Mouse (Mus musculus) stomach, postnatal 0 days (tissue): ENCODE measurements around the gene Fgd4. TPM values are rescaled to one million over a fixed set of nuclear protein-coding genes. Genes with fewer than 3 reads are reported as not detected.

ENCODE experiments used
- ATAC-seq: fragments of 200-750 bp; cut with Nextera tagmentation; 2 replicates; pipeline ENCODE4 v1.8.0; 2017; ENCODE audit not compliant: low FRiP score, low TSS enrichment
- DNase-seq: peaks from one replicate; pipeline ENCODE4 v3.0.0-alpha.2; 2016; ENCODE audit warnings: low spot score
- H3K27ac ChIP-seq: fragments of 300-500 bp; sonication (generic); replicated peaks from 2 replicates; pipeline ENCODE4 v1.5.1; 2014; ENCODE audit warnings: mild to moderate bottlenecking, control low read depth
- H3K27me3 ChIP-seq: fragments of 300-500 bp; sonication (generic); 2 replicates; pipeline ENCODE4 v1.6.1; 2014; ENCODE audit warnings: low read length; ENCODE audit not compliant: control insufficient read depth, insufficient read depth
- H3K36me3 ChIP-seq: fragments of 300-500 bp; sonication (generic); 2 replicates; pipeline ENCODE4 v1.6.1; 2014; ENCODE audit warnings: low read length, mixed read lengths; ENCODE audit not compliant: control insufficient read depth, insufficient read depth
- H3K4me1 ChIP-seq: fragments of 300-500 bp; sonication (generic); replicated peaks from 2 replicates; pipeline ENCODE4 v1.6.1; 2014; ENCODE audit warnings: antibody characterized with exemption; ENCODE audit not compliant: control insufficient read depth, insufficient read depth
- H3K4me2 ChIP-seq: fragments of 300-500 bp; sonication (generic); replicated peaks from 2 replicates; pipeline ENCODE4 v1.6.1; 2014; ENCODE audit warnings: low read depth, mild to moderate bottlenecking, control low read depth, moderate library complexity
- H3K4me3 ChIP-seq: fragments of 300-500 bp; sonication (generic); 2 replicates; pipeline ENCODE4 v1.5.1; 2014; ENCODE audit warnings: low read depth, low read length, control low read depth
- H3K9ac ChIP-seq: fragments of 300-500 bp; sonication (generic); 2 replicates; pipeline ENCODE4 v1.6.1; 2014; ENCODE audit warnings: mild to moderate bottlenecking, low read length, control low read depth, mixed read lengths
- H3K9me3 ChIP-seq: fragments of 300-500 bp; sonication (generic); 2 replicates; pipeline ENCODE4 v1.6.1; 2016; ENCODE audit warnings: low read length; ENCODE audit not compliant: control insufficient read depth
- CTCF ChIP-seq: IDR thresholded peaks from 2 replicates; pipeline ENCODE4 v1.5.1; 2016; ENCODE audit warnings: antibody characterized with exemption, low read depth, mild to moderate bottlenecking, moderate library complexity
- EP300 ChIP-seq: optimal IDR thresholded peaks from 2 replicates; pipeline ENCODE3; 2016; ENCODE audit warnings: antibody characterized with exemption
- WGBS: fragments of 180-500 bp; shearing (Covaris S2); extraction: QIAGEN DNeasy Blood & Tissue Kit; methylation state at CpG from one replicate; pipeline ENCODE4 v1.1.7; 2014; 5-methylcytosine and 5-hydroxymethylcytosine counted together
- polyA plus RNA-seq: library from polyadenylated mRNA; unstranded; fragments of >200 nt; fragmentation: Nextera tagmentation; extraction: Ambion mirVana; gene quantifications from 2 replicates; pipeline ENCODE4 v1.2.1, GENCODE M21; 2015

The Fgd4 gene
- polyA plus RNA-seq, 1 experiment from 2014 or later: 4.6 TPM

DNA sequence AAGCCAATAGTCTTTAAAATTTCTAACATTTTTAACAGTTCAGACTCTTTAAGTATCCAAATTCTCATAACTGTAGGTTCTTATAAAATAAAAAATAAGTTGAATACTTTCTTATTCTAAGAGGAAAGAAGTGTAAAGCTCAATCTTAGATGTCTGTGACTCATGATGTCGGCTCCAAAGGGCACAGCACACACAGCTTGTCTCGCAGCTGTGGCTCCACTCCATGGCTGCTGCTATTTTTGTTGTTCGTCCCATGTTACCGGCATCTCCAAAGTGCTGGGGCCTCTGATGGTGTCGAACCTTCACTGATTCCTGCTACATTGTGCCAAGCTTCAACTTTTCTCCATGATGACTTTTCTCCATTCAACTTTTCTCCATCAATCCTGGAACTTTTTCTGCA, 34.1 kb downstream of the Fgd4 start:
- DNase-seq: no peak
- no peak for ATAC-seq

DNA sequence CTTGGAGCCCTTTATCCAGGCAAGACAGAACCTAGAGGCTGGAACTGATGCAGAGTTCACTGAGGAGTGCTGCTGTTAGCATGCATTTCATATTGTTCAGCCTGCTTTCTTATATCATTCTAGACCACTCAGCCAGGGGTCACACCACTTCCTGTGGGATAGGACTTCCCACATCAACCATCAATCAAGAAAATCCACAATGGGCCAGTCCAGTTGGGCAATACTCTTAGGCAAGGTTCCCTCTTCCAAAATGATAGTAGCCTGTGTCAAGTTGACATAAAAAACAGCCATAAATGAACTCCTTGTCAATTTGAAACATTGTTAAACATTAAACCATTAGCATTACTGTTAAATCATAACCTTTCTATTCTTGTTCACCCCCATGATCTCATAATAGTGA, 34.6 kb downstream of the Fgd4 start:
- no peak overlapping the region for H3K27ac ChIP-seq
- H3K27me3 ChIP-seq: no peaks in the 10 kb centered on the region

More for the DNA sequence above, 34.1 kb downstream of the Fgd4 start:
- no peak overlapping the region for H3K4me3 ChIP-seq
- 76% methylated on average over 5 of the region's 5 CpGs for WGBS
- H3K9ac ChIP-seq: no peak overlapping the region
- H3K9me3 ChIP-seq: no peaks in the 10 kb centered on the region
- no peak overlapping the region for H3K27ac ChIP-seq
- TF ChIP-seq CTCF (no peak), EP300 (no peak)
- no peak overlapping the region for H3K4me2 ChIP-seq
- H3K4me1 ChIP-seq: no peaks in the 10 kb centered on the region
- H3K36me3 ChIP-seq: no peaks in the 10 kb centered on the region
- H3K27me3 ChIP-seq: no peaks in the 10 kb centered on the region

GRCm38 (mm10) chr16:16560718-16561117, 39.6 kb downstream of the Fgd4 start:
- Histone ChIP-seq H3K36me3 (no peaks in the 10 kb centered on the region), H3K4me1 (no peaks in the 10 kb centered on the region), H3K27ac (no peak overlapping the region), H3K9me3 (no peaks in the 10 kb centered on the region), H3K27me3 (no peaks in the 10 kb centered on the region), H3K4me3 (no peak overlapping the region), H3K4me2 (no peak overlapping the region), H3K9ac (no peak overlapping the region)
- TF ChIP-seq CTCF (no peak), EP300 (no peak)
- no peak for ATAC-seq
- DNase-seq: no peak

More for the DNA sequence above, 34.6 kb downstream of the Fgd4 start:
- H3K9ac ChIP-seq: no peak overlapping the region
- no peaks in the 10 kb centered on the region for H3K4me1 ChIP-seq
- H3K4me2 ChIP-seq: no peak overlapping the region
- no peak overlapping the region for H3K4me3 ChIP-seq
- no peak for DNase-seq
- TF ChIP-seq CTCF: no peak
- TF ChIP-seq EP300: no peak
- no peaks in the 10 kb centered on the region for H3K36me3 ChIP-seq
- no peak for ATAC-seq
- no peaks in the 10 kb centered on the region for H3K9me3 ChIP-seq

GRCm38 (mm10) chr16:16559878-16560531, 40.3 kb downstream of the Fgd4 start:
- 10% methylated on average over 9 of the region's 9 CpGs for WGBS
- Histone ChIP-seq H3K9ac (no peak overlapping the region), H3K4me2 (peak overlapping the region; percentile 3; the same call in 1 of the 2 replicates)

GRCm38 (mm10) chr16:16559016-16559877, 41.1 kb downstream of the Fgd4 start:
- H3K4me3 ChIP-seq: no peak overlapping the region
- WGBS: 61% methylated on average over 3 of the region's 3 CpGs
- peak overlapping the region; percentile 56 for H3K27ac ChIP-seq
- DNase-seq (no peak), ATAC-seq (no peak)
- no peaks in the 10 kb centered on the region for H3K4me1 ChIP-seq
- no peaks in the 10 kb centered on the region for H3K27me3 ChIP-seq
- no peaks in the 10 kb centered on the region for H3K36me3 ChIP-seq
- H3K4me2 ChIP-seq: peak overlapping the region; percentile 3; the same call in 1 of the 2 replicates
- H3K9me3 ChIP-seq: no peaks in the 10 kb centered on the region
- TF ChIP-seq EP300 (no peak), CTCF (no peak)
- H3K9ac ChIP-seq: no peak overlapping the region

More at GRCm38 (mm10) chr16:16559878-16560531, 40.3 kb downstream of the Fgd4 start:
- no peaks in the 10 kb centered on the region for H3K27me3 ChIP-seq
- H3K4me1 ChIP-seq: no peaks in the 10 kb centered on the region
- DNase-seq (peak; percentile 86), ATAC-seq (peak; percentile 100)
- TF ChIP-seq CTCF (peak; percentile 27), EP300 (no peak)
- H3K4me3 ChIP-seq: no peak overlapping the region
- H3K9me3 ChIP-seq: no peaks in the 10 kb centered on the region
- peak overlapping the region; percentile 56 for H3K27ac ChIP-seq
- no peaks in the 10 kb centered on the region for H3K36me3 ChIP-seq

- ATAC-seq: no peak
- 66% methylated on average over 4 of the region's 4 CpGs for WGBS
Measured at GRCm38 (mm10) chr16:16557738-16558137, 42.6 kb downstream of the Fgd4 start.

More at GRCm38 (mm10) chr16:16557738-16558137, 42.6 kb downstream of the Fgd4 start:
- Histone ChIP-seq H3K4me2 (no peak overlapping the region), H3K4me3 (no peak overlapping the region), H3K9ac (no peak overlapping the region), H3K9me3 (no peaks in the 10 kb centered on the region), H3K27ac (no peak overlapping the region), H3K36me3 (no peaks in the 10 kb centered on the region), H3K27me3 (no peaks in the 10 kb centered on the region), H3K4me1 (no peaks in the 10 kb centered on the region)
- DNase-seq: no peak
- TF ChIP-seq CTCF: no peak
- no peak for TF ChIP-seq EP300
